Mouse (Mus musculus): ENCODE data around the gene Samd4b.

DNA sequence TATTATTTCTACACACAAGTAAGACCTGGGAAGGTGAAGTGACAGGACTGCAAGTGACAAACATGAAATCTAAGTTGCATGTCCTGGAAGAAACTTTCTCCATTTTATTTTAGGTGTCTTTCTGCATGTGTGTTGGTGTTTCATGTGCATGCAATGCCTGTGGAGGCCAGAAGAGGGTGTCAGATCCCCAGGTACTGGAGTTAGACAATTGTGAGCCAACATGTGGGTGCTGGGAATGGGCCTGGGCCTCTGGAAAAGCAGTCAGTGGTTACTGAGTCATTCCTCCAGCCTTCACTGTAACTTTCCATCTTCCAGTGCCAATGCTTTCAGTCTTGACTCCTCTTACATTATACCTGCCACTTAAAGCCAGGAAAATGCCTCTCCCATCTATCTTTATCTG is 180.6 kb downstream of the Samd4b start:
- TF ChIP-seq POLR2A (IDR thresholded peaks at IDR 0.05; ENCODE audit: borderline replicate concordance, control insufficient read depth, low read depth, low read length) (no peak), CTCF (IDR thresholded peaks at IDR 0.05; ENCODE audit: control insufficient read depth, insufficient read depth, low read length) (no peak)

All from bone marrow, adult 2 months (tissue).